Mouse (Mus musculus) heart, adult 2 months (tissue): ENCODE results near the gene Stox1.

Source experiments
- CTCF ChIP-seq: fragments of 200-600 bp; IDR thresholded peaks from 2 replicates; pipeline ENCODE4 v1.8.1; 2022; ENCODE audit warnings: antibody characterized with exemption, mild to moderate bottlenecking, moderate library complexity
- EP300 ChIP-seq: fragments of 200-500 bp; IDR thresholded peaks from 2 replicates; pipeline ENCODE4 v1.6.1; 2011; ENCODE audit warnings: low read depth, low read length, control low read depth; ENCODE audit not compliant: insufficient read depth
- POLR2A ChIP-seq: fragments of 200-500 bp; IDR thresholded peaks from 2 replicates; pipeline ENCODE4 v1.6.1; 2011; ENCODE audit warnings: mild to moderate bottlenecking, low read depth, low read length, control low read depth; ENCODE audit not compliant: insufficient read depth

DNA sequence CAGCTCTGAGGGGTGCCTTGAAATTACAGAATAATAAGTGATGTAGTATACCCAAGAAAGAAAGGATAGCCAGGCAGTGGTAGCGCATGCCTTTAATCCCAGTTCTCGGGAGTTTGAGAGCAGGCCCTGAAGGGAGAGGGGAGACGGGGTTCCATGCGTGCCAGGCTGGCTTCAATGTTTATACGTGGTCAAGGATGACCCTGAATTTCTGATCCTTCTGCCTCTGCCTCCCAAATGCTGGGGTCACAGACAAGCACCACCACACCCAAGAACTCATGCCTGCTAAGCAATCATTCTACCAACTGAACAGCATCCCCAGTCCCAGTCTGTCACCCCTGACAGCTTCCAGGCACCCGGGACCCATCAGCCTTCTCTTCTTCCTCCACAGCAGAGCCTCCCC, 49.7 kb downstream of the Stox1 start:
- TF ChIP-seq CTCF (no peak), EP300 (no peak), POLR2A (no peak)
